Mouse (Mus musculus): ENCODE results near the gene Ankrd55.

- TF ChIP-seq CTCF (IDR thresholded peaks at IDR 0.05; ENCODE audit: borderline replicate concordance, insufficient read depth, low read length): no peak
- no peak for TF ChIP-seq POLR2A (IDR thresholded peaks at IDR 0.05; ENCODE audit: low read depth, low read length)
Observed at GRCm38 (mm10) chr13:112417163-112417523, 128.9 kb downstream of the Ankrd55 start.

Data from embryonic fibroblast, embryonic 13.5 days (primary cell).